Mouse (Mus musculus) liver, embryonic 11.5 days (tissue): Measurements from ENCODE around the gene Hopx. TPM values are rescaled to one million over a fixed set of nuclear protein-coding genes. Genes with fewer than 3 reads are reported as not detected.
A peak's percentile ranks its signal among the peaks of the same experiment; 100 is the strongest.

Experiments used
- ATAC-seq: fragments of 200-750 bp; cut with Nextera tagmentation; replicated peaks from 2 replicates; pipeline ENCODE4 v1.8.0; 2017; ENCODE audit warnings: moderate number of reproducible peaks, mild to moderate bottlenecking, moderate TSS enrichment, moderate library complexity; ENCODE audit not compliant: low FRiP score
- DNase-seq: peaks from one replicate; pipeline ENCODE4 v3.0.0-alpha.2; 2017; ENCODE audit warnings: low spot score
- H3K27ac ChIP-seq: fragments of 300-500 bp; sonication (generic); 2 replicates; pipeline ENCODE4 v1.5.1; 2014; ENCODE audit warnings: mild to moderate bottlenecking, low read depth, low read length, control low read depth
- H3K27me3 ChIP-seq: fragments of 300-500 bp; sonication (generic); replicated peaks from 2 replicates; pipeline ENCODE4 v1.6.1; 2014; ENCODE audit warnings: low read length, mixed read lengths; ENCODE audit not compliant: control insufficient read depth, insufficient read depth
- H3K36me3 ChIP-seq: fragments of 300-500 bp; sonication (generic); 2 replicates; pipeline ENCODE4 v1.6.1; 2014; ENCODE audit warnings: mild to moderate bottlenecking, low read length, moderate library complexity, mixed read lengths; ENCODE audit not compliant: control insufficient read depth, insufficient read depth
- H3K4me1 ChIP-seq: fragments of 300-500 bp; sonication (generic); replicated peaks from 2 replicates; pipeline ENCODE4 v1.6.1; 2014; ENCODE audit warnings: low read length, mixed read lengths; ENCODE audit not compliant: control insufficient read depth, insufficient read depth
- H3K4me2 ChIP-seq: fragments of 300-500 bp; sonication (generic); 2 replicates; pipeline ENCODE4 v1.6.1; 2014; ENCODE audit warnings: mild to moderate bottlenecking, control low read depth, moderate library complexity
- H3K4me3 ChIP-seq: fragments of 300-500 bp; sonication (generic); 2 replicates; pipeline ENCODE4 v1.5.1; 2014; ENCODE audit warnings: low read depth, low read length, control low read depth
- H3K9ac ChIP-seq: fragments of 300-500 bp; sonication (generic); 2 replicates; pipeline ENCODE4 v1.6.1; 2014; ENCODE audit warnings: low read depth, low read length, control low read depth
- H3K9me3 ChIP-seq: fragments of 300-500 bp; sonication (generic); 2 replicates; pipeline ENCODE4 v1.6.1; 2016; ENCODE audit warnings: low read length, inconsistent platforms, mixed read lengths; ENCODE audit not compliant: control insufficient read depth
- WGBS: fragments of 180-500 bp; shearing (Covaris S2); extraction: QIAGEN DNeasy Blood & Tissue Kit; methylation state at CpG from one replicate; pipeline ENCODE4 v1.1.7; 2014; 5-methylcytosine and 5-hydroxymethylcytosine counted together
- polyA plus RNA-seq: library from polyadenylated mRNA; unstranded; fragments of >200 nt; fragmentation: Nextera tagmentation; extraction: Ambion mirVana; gene quantifications from 2 replicates; pipeline ENCODE4 v1.2.1, GENCODE M21; 2014

Gene Hopx
- polyA plus RNA-seq, 1 experiment from 2014 or later: 0.15 TPM

DNA sequence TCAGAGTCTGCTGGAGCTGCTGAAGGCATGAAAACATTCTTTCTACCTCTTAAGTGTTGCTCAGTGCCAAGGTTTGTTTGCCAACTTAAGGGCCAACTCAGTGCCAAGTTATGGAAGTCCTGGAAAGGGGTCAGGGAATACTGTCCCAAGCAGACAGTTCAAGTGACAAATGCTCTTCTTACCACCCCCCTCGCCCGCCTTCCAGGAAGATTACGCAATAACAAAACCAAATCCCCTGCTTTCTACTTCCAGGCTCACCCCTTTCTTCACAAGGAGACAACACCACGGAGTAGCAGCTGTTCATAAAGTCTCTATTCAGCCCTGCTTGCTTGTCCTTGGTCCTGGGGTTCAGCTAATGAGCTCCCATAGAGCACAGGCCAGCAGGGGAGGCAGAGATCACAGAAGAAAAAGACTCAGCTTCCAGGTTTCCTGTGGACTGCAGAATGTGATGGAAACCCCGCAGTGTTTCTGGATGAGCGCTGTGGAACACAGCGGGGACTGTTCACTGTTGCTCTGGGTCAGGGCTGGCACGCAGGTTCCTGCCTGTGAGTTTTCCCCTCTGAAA is 22.9 kb upstream of the Hopx start:
- peaks cover 4% of the 10 kb centered on the region for H3K4me1 ChIP-seq

DNA sequence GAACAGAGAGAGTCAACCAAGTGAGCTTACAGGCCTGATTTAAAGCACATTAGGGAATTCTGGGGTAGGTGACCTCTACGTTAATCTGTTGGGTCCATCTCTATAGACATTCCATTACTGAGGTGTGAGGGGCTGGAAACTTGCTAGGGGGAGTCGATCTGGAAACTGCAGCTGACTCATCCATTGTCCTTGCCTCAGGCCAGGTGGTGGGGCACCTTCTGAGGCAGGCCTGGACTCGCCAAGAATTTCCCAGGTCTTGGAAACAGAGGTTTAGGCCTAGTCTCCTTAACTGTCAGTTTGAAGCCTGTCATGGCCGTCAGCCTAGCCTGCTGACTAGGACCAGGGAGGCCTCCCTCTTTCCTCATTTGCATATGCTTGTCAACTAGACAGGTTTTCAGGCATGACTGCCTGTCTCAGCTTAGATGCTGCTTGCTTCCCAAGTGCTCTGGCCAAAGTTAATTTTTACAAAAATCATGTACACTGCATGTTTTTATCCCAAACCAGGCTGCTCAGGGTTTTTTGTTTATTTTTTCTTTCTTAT is 21.8 kb upstream of the Hopx start:
- Histone ChIP-seq H3K4me1 (peaks cover 4% of the 10 kb centered on the region), H3K4me3 (no peak overlapping the region), H3K4me2 (no peak overlapping the region), H3K27me3 (no peaks in the 10 kb centered on the region), H3K9ac (no peak overlapping the region), H3K9me3 (no peaks in the 10 kb centered on the region), H3K36me3 (no peaks in the 10 kb centered on the region), H3K27ac (no peak overlapping the region)
- ATAC-seq: no peak
- WGBS: 74% methylated on average over 4 of the region's 4 CpGs
- DNase-seq: no peak

More for the DNA sequence above, 22.9 kb upstream of the Hopx start:
- no peaks in the 10 kb centered on the region for H3K27me3 ChIP-seq
- no peak overlapping the region for H3K27ac ChIP-seq
- H3K4me3 ChIP-seq: no peak overlapping the region
- H3K4me2 ChIP-seq: no peak overlapping the region
- DNase-seq (no peak), ATAC-seq (no peak)
- WGBS: 61% methylated on average over 8 of the region's 8 CpGs
- H3K9ac ChIP-seq: no peak overlapping the region
- no peaks in the 10 kb centered on the region for H3K9me3 ChIP-seq
- H3K36me3 ChIP-seq: no peaks in the 10 kb centered on the region

DNA sequence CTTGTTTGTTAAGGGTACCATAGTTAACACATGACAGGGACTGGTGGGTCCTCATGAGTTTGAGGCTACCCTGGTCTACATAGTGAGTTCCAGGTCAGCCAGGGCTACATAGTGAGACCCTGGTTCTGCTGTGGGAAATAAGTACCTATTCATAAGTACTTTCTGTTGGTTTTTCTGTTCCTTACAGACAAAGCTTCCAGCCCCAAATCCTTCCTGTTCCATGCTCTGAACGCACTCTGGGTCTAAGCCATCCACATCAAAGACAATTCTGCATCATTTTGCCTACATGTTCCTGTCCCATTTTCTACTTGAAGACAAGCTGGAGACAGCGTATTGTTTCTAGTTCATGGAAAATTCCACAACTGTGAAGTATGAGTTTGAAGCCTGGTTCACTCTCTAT is 20.0 kb upstream of the Hopx start:
- no peak overlapping the region for H3K4me3 ChIP-seq
- DNase-seq: no peak
- H3K36me3 ChIP-seq: no peaks in the 10 kb centered on the region
- peaks cover 5% of the 10 kb centered on the region for H3K4me1 ChIP-seq
- no peak overlapping the region for H3K9ac ChIP-seq
- WGBS: 96% methylated on average over 2 of the region's 2 CpGs
- H3K9me3 ChIP-seq: no peaks in the 10 kb centered on the region
- no peak overlapping the region for H3K4me2 ChIP-seq
- H3K27ac ChIP-seq: no peak overlapping the region
- H3K27me3 ChIP-seq: no peaks in the 10 kb centered on the region
- no peak for ATAC-seq

- Histone ChIP-seq H3K27ac (no peak overlapping the region), H3K4me3 (no peak overlapping the region), H3K36me3 (no peaks in the 10 kb centered on the region), H3K4me2 (no peak overlapping the region), H3K27me3 (no peaks in the 10 kb centered on the region), H3K4me1 (peaks cover 6% of the 10 kb centered on the region), H3K9ac (no peak overlapping the region), H3K9me3 (no peaks in the 10 kb centered on the region)
- peak; percentile 83 for ATAC-seq
- DNase-seq: no peak
- WGBS: 34% methylated on average over 4 of the region's 4 CpGs
These were observed 19.5 kb upstream of the Hopx start for GRCm38 (mm10) chr5:77134465-77134864.

DNA sequence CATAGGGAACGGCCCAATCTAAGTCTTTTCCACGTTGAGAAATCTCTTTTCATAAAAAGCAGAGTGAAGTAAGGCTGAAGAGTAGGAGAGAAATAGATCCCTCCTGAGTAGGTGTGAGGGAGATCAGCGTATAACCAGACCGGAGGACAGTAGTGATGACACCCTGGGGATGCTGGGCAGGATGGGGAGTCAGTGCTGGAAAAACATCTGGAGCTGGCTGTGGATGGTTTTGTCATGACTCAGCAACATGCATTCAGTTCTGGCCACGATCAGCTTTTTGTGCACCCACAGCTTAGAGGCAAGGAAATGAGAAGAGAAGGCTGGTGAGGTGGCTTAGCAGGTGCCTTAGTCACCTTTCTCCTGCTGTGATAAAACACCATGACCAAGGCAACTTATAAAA is 19.0 kb upstream of the Hopx start:
- Histone ChIP-seq H3K4me1 (peaks cover 6% of the 10 kb centered on the region), H3K4me2 (no peak overlapping the region), H3K27me3 (no peaks in the 10 kb centered on the region), H3K36me3 (no peaks in the 10 kb centered on the region), H3K9ac (no peak overlapping the region), H3K4me3 (no peak overlapping the region), H3K27ac (no peak overlapping the region), H3K9me3 (no peaks in the 10 kb centered on the region)
- WGBS: 77% methylated on average over 5 of the region's 5 CpGs
- no peak for DNase-seq
- ATAC-seq: no peak

- H3K9me3 ChIP-seq: no peaks in the 10 kb centered on the region
- H3K4me2 ChIP-seq: no peak overlapping the region
- no peak for DNase-seq
- WGBS: 73% methylated on average over 2 of the region's 2 CpGs
- no peak overlapping the region for H3K27ac ChIP-seq
- H3K27me3 ChIP-seq: no peaks in the 10 kb centered on the region
- H3K4me1 ChIP-seq: peaks cover 6% of the 10 kb centered on the region
- no peak for ATAC-seq
- no peak overlapping the region for H3K4me3 ChIP-seq
- no peaks in the 10 kb centered on the region for H3K36me3 ChIP-seq
- H3K9ac ChIP-seq: no peak overlapping the region
These were observed 17.7 kb upstream of the Hopx start for GRCm38 (mm10) chr5:77132457-77133135.

GRCm38 (mm10) chr5:77131879-77132278 is 17.0 kb upstream of the Hopx start:
- H3K27ac ChIP-seq: no peak overlapping the region
- H3K9ac ChIP-seq: no peak overlapping the region
- ATAC-seq (no peak), DNase-seq (no peak)
- WGBS: 84% methylated on average over 8 of the region's 8 CpGs
- no peaks in the 10 kb centered on the region for H3K27me3 ChIP-seq
- H3K4me3 ChIP-seq: no peak overlapping the region
- H3K4me1 ChIP-seq: peaks cover 6% of the 10 kb centered on the region
- no peaks in the 10 kb centered on the region for H3K9me3 ChIP-seq
- no peaks in the 10 kb centered on the region for H3K36me3 ChIP-seq
- H3K4me2 ChIP-seq: no peak overlapping the region

DNA sequence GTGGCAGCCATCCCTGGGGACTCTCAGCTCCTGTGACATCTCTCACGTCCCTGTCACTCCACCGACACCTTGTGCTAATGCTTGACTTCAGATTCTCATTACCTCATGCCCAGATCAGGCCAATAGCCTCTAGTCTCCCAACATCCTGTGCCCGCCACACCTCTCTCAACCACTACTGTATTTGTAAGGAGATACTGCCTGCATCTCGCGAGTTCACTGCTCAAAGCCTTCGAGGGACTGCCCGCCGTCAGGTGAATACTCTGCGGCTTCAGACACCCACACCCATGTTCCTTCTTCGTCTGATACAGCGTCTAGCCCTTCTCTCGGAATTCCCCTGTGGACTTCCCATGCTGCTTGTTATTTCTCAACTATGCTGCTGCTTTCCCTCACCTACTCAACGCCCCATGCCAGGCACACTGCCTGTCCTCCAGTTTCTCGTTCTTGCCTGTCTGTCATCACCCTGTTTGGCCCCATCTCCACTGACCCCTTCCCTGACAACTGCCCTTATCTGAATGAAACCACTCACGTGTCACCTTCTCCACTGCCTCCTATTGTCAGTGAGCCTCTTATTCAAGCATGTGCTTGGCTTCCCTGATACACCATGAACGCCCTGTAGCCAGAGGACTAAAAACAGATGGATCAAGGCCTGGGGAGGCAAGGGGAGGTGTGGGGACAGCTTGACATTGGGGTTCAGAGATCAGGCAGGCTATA is 15.5 kb upstream of the Hopx start:
- H3K4me1 ChIP-seq: peaks cover 6% of the 10 kb centered on the region
- DNase-seq: no peak
- 61% methylated on average over 16 of the region's 16 CpGs for WGBS
- no peak overlapping the region for H3K4me3 ChIP-seq
- H3K9me3 ChIP-seq: no peaks in the 10 kb centered on the region
- H3K27ac ChIP-seq: no peak overlapping the region
- no peaks in the 10 kb centered on the region for H3K36me3 ChIP-seq
- no peak for ATAC-seq
- no peak overlapping the region for H3K4me2 ChIP-seq
- no peaks in the 10 kb centered on the region for H3K27me3 ChIP-seq
- H3K9ac ChIP-seq: no peak overlapping the region
